Mouse (Mus musculus): ENCODE results near the gene Arhgef16. TPM values are rescaled to one million over a fixed set of nuclear protein-coding genes. Genes with fewer than 3 reads are reported as not detected.

Gene Arhgef16
- polyA plus RNA-seq, 1 experiment from 2014 or later = 38.5 TPM

- no peak for TF ChIP-seq CTCF (IDR thresholded peaks at IDR 0.05; ENCODE audit: low read depth)
- TF ChIP-seq EP300 (optimal IDR thresholded peaks at IDR 0.05) = no peak
- DNase-seq (ENCODE audit: low spot score) = no peak
These were observed 22.0 kb downstream of the Arhgef16 start for GRCm38 (mm10) chr4:154279481-154279880.

GRCm38 (mm10) chr4:154273000-154273399, 28.5 kb downstream of the Arhgef16 start:
- Histone ChIP-seq H3K9me3 (ENCODE audit: control insufficient read depth, low read length) (no peaks in the 10 kb centered on the region), H3K27ac (replicated peaks) (no peak overlapping the region), H3K4me2 (replicated peaks; ENCODE audit: low read depth) (no peak overlapping the region), H3K36me3 (ENCODE audit: control insufficient read depth, insufficient read depth, low read length) (no peaks in the 10 kb centered on the region), H3K4me3 (ENCODE audit: low read depth, low read length) (no peak overlapping the region), H3K27me3 (ENCODE audit: control insufficient read depth, insufficient read depth, low read length) (no peaks in the 10 kb centered on the region), H3K9ac (ENCODE audit: low read length) (no peak overlapping the region), H3K4me1 (replicated peaks; ENCODE audit: control insufficient read depth, insufficient read depth) (no peaks in the 10 kb centered on the region)
- DNase-seq (ENCODE audit: low spot score) (peak; percentile 69), ATAC-seq (ENCODE audit: low FRiP score, low TSS enrichment) (peak; percentile 24)
- 53% methylated on average over 3 of the region's 3 CpGs for WGBS
- TF ChIP-seq CTCF (IDR thresholded peaks at IDR 0.05; ENCODE audit: low read depth) = peak; percentile 92
- TF ChIP-seq EP300 (optimal IDR thresholded peaks at IDR 0.05) = no peak

More at GRCm38 (mm10) chr4:154279481-154279880, 22.0 kb downstream of the Arhgef16 start:
- no peak overlapping the region for H3K27ac ChIP-seq (replicated peaks)
- H3K9ac ChIP-seq (ENCODE audit: low read length) = no peak overlapping the region
- no peaks in the 10 kb centered on the region for H3K27me3 ChIP-seq (ENCODE audit: control insufficient read depth, insufficient read depth, low read length)
- no peaks in the 10 kb centered on the region for H3K4me1 ChIP-seq (replicated peaks; ENCODE audit: control insufficient read depth, insufficient read depth)
- H3K36me3 ChIP-seq (ENCODE audit: control insufficient read depth, insufficient read depth, low read length) = no peaks in the 10 kb centered on the region
- WGBS = 58% methylated on average over 9 of the region's 9 CpGs
- H3K9me3 ChIP-seq (ENCODE audit: control insufficient read depth, low read length) = no peaks in the 10 kb centered on the region
- no peak overlapping the region for H3K4me2 ChIP-seq (replicated peaks; ENCODE audit: low read depth)
- ATAC-seq (ENCODE audit: low FRiP score, low TSS enrichment) = peak; percentile 40
- no peak overlapping the region for H3K4me3 ChIP-seq (ENCODE audit: low read depth, low read length)

- DNase-seq (ENCODE audit: low spot score) = peak; percentile 69
- Histone ChIP-seq H3K9ac (ENCODE audit: low read length) (no peak overlapping the region), H3K9me3 (ENCODE audit: control insufficient read depth, low read length) (no peaks in the 10 kb centered on the region), H3K36me3 (ENCODE audit: control insufficient read depth, insufficient read depth, low read length) (no peaks in the 10 kb centered on the region), H3K4me1 (replicated peaks; ENCODE audit: control insufficient read depth, insufficient read depth) (no peaks in the 10 kb centered on the region), H3K4me3 (ENCODE audit: low read depth, low read length) (no peak overlapping the region), H3K27me3 (ENCODE audit: control insufficient read depth, insufficient read depth, low read length) (no peaks in the 10 kb centered on the region), H3K4me2 (replicated peaks; ENCODE audit: low read depth) (no peak overlapping the region), H3K27ac (replicated peaks) (no peak overlapping the region)
- WGBS = 37% methylated on average over 10 of the region's 10 CpGs
- ATAC-seq (ENCODE audit: low FRiP score, low TSS enrichment) = peak; percentile 45
- TF ChIP-seq CTCF (IDR thresholded peaks at IDR 0.05; ENCODE audit: low read depth) (peak; percentile 13; the same call in 1 of the 2 replicates), EP300 (optimal IDR thresholded peaks at IDR 0.05) (no peak)
These were observed 32.0 kb downstream of the Arhgef16 start for GRCm38 (mm10) chr4:154269520-154269919.

- Histone ChIP-seq H3K4me2 (replicated peaks; ENCODE audit: low read depth) (no peak overlapping the region), H3K27ac (replicated peaks) (no peak overlapping the region), H3K4me1 (replicated peaks; ENCODE audit: control insufficient read depth, insufficient read depth) (no peaks in the 10 kb centered on the region), H3K4me3 (ENCODE audit: low read depth, low read length) (no peak overlapping the region), H3K9ac (ENCODE audit: low read length) (no peak overlapping the region), H3K27me3 (ENCODE audit: control insufficient read depth, insufficient read depth, low read length) (no peaks in the 10 kb centered on the region), H3K9me3 (ENCODE audit: control insufficient read depth, low read length) (no peaks in the 10 kb centered on the region), H3K36me3 (ENCODE audit: control insufficient read depth, insufficient read depth, low read length) (0 out of 2 replicates have a peak, but pooled peaks cover 3% of the 10 kb centered on the region)
- 83% methylated on average over 6 of the region's 6 CpGs for WGBS
- TF ChIP-seq CTCF (IDR thresholded peaks at IDR 0.05; ENCODE audit: low read depth) = no peak
- no peak for TF ChIP-seq EP300 (optimal IDR thresholded peaks at IDR 0.05)
- ATAC-seq (ENCODE audit: low FRiP score, low TSS enrichment) (no peak), DNase-seq (ENCODE audit: low spot score) (no peak)
These were observed 34.0 kb downstream of the Arhgef16 start for GRCm38 (mm10) chr4:154267511-154267910.

- H3K9ac ChIP-seq (ENCODE audit: low read length) = no peak overlapping the region
- ATAC-seq (ENCODE audit: low FRiP score, low TSS enrichment) = no peak
- no peak for DNase-seq (ENCODE audit: low spot score)
- no peak overlapping the region for H3K27ac ChIP-seq (replicated peaks)
- TF ChIP-seq CTCF (IDR thresholded peaks at IDR 0.05; ENCODE audit: low read depth) (0 out of 2 replicates have a peak, but pooled peaks have one; percentile 7), EP300 (optimal IDR thresholded peaks at IDR 0.05) (no peak)
- no peak overlapping the region for H3K4me2 ChIP-seq (replicated peaks; ENCODE audit: low read depth)
- 0 out of 2 replicates have a peak, but pooled peaks cover 3% of the 10 kb centered on the region for H3K36me3 ChIP-seq (ENCODE audit: control insufficient read depth, insufficient read depth, low read length)
- H3K27me3 ChIP-seq (ENCODE audit: control insufficient read depth, insufficient read depth, low read length) = no peaks in the 10 kb centered on the region
- H3K9me3 ChIP-seq (ENCODE audit: control insufficient read depth, low read length) = no peaks in the 10 kb centered on the region
- WGBS = 36% methylated on average over 4 of the region's 4 CpGs
- no peaks in the 10 kb centered on the region for H3K4me1 ChIP-seq (replicated peaks; ENCODE audit: control insufficient read depth, insufficient read depth)
- H3K4me3 ChIP-seq (ENCODE audit: low read depth, low read length) = no peak overlapping the region
These were observed 39.4 kb downstream of the Arhgef16 start for GRCm38 (mm10) chr4:154262071-154262470.

- H3K4me2 ChIP-seq (replicated peaks; ENCODE audit: low read depth) = no peak overlapping the region
- H3K9me3 ChIP-seq (ENCODE audit: control insufficient read depth, low read length) = no peaks in the 10 kb centered on the region
- H3K4me3 ChIP-seq (ENCODE audit: low read depth, low read length) = no peak overlapping the region
- ATAC-seq (ENCODE audit: low FRiP score, low TSS enrichment) (no peak), DNase-seq (ENCODE audit: low spot score) (no peak)
- WGBS = 94% methylated on average over 5 of the region's 5 CpGs
- H3K27me3 ChIP-seq (ENCODE audit: control insufficient read depth, insufficient read depth, low read length) = no peaks in the 10 kb centered on the region
- H3K4me1 ChIP-seq (replicated peaks; ENCODE audit: control insufficient read depth, insufficient read depth) = no peaks in the 10 kb centered on the region
- no peak overlapping the region for H3K9ac ChIP-seq (ENCODE audit: low read length)
- no peak for TF ChIP-seq EP300 (optimal IDR thresholded peaks at IDR 0.05)
- no peak for TF ChIP-seq CTCF (IDR thresholded peaks at IDR 0.05; ENCODE audit: low read depth)
- H3K27ac ChIP-seq (replicated peaks) = no peak overlapping the region
- 0 out of 2 replicates have a peak, but pooled peaks cover 3% of the 10 kb centered on the region for H3K36me3 ChIP-seq (ENCODE audit: control insufficient read depth, insufficient read depth, low read length)
These were observed 40.7 kb downstream of the Arhgef16 start for GRCm38 (mm10) chr4:154260755-154261154.

Measured in stomach, postnatal 0 days (tissue).